Mouse (Mus musculus) cerebellum, adult 11-12 months (tissue): ENCODE results near the gene Cirbp.
A peak's percentile ranks its signal among the peaks of the same experiment; 100 is the strongest.
"Not testable (repeated sequence)": the region's sequence is repeated elsewhere in the genome, so short reads cannot be mapped to it uniquely, and the experiment has no call there.

Experiments
- DNase-seq: peaks from one replicate; pipeline ENCODE4 v3.0.0; 2022

Cirbp gene

GRCm38 (mm10) chr10:80164998-80165344 is 814 bp upstream of the Cirbp start:
- DNase-seq, result peak; percentile 97

DNA sequence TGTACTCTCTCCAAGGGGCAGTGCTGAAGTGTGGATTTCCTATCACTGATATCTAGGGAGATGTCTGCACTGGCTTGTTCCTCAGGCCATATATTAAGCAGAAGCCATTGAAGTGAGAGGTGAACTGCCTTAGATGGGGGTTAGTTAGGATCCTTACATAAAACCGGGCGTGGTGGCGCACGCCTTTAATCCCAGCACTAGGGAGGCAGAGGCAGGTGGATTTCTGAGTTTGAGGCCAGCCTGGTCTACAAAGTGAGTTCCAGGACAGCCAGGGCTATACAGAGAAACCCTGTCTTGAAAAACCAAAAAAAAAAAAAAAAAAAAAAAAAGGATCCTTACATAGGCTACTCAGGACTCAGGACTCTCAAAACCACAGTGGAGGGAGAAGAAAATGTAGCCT is 351 bp downstream of the Cirbp start:
- DNase-seq, result not testable (repeated sequence)

- DNase-seq, result peak; percentile 99
These were observed 1.8 kb downstream of the Cirbp start for GRCm38 (mm10) chr10:80167460-80168037.

- peak; percentile 94 for DNase-seq
These were observed 2.4 kb downstream of the Cirbp start for GRCm38 (mm10) chr10:80168038-80168661.

GRCm38 (mm10) chr10:80169070-80169469 is 3.3 kb downstream of the Cirbp start:
- peak; percentile 43 for DNase-seq

DNA sequence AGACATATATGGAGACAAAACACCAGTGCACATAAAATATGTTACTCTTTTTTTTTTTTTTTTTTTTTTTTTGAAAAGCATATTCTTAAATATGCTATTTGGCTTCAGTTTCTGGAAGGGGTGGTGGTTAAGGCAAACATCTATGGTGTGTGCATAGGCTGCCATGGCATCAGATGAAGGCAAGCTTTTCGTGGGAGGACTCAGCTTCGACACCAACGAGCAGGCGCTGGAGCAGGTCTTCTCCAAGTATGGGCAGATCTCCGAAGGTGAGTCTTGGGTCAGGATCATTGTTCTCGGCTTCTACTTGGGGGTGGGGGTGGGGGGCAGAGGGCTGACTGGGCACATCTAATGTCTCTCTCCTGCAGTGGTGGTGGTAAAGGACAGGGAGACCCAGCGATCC is 3.9 kb downstream of the Cirbp start:
- DNase-seq, result peak; percentile 49

GRCm38 (mm10) chr10:80170052-80170451 is 4.3 kb downstream of the Cirbp start:
- peak; percentile 66 for DNase-seq

DNA sequence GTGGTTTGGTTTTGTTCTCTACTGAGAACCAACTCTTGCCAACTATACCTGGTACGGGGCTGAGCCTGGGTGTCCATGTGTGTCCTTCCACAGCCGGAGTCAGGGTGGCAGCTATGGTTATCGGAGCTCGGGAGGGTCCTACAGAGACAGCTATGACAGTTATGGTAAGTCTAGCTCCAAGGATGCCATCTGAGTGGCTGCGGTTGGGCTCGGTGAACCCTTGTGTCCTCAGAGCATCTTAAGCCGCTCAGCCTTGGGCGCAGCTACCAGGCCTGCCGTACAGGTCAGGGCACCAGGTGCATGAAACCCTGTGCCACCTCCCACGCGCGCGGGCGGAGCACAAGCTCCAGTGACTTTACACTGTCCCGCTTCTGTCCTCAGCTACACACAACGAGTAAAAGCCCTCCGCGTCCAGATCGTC is 4.8 kb downstream of the Cirbp start:
- DNase-seq, result peak; percentile 65

GRCm38 (mm10) chr10:80171252-80171651 is 5.5 kb downstream of the Cirbp start:
- DNase-seq, result peak; percentile 50

- peak; percentile 65 for DNase-seq
These were observed 6.2 kb downstream of the Cirbp start for GRCm38 (mm10) chr10:80171760-80172526.

DNA sequence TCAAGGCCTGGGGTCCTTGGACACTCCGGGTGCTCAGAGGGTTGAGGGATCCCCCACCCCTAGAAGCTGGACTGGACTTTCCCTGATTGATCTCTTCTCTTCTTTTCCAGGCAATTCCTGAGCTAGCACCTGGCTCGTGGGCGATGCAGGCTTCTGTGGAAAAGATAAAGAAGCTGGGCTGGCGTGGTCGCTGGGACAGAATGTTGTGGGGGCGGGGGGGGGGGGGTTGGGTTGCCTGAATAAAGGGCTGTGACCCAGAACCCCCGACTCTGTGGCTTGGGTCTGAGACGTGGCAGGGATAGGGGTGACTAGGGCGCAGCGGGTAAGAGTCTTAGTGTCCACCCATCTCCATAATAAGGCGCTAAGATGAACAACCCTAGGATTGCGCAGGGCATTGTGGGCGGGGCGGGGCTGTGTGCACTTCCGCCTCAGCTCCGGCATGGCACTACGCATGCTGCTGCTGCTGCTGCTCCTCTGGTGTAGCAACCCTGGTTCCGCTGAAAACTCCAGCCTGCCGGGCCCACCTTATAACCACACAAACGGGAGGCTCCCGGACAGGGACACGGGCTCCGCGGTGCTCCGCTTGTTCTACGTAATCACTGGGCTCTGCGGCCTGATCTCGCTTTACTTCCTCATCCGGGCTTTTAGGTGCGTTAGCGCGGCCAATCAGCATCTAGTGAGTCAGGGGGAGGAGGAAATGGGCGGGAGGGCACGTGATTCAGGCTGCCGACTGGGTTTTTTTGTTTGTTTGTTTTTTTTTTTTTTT is 6.9 kb downstream of the Cirbp start, which contains the start of gene 1600002K03Rik:
Gene 1600002K03Rik, plus strand, starts transcription at position 418 of the 766 bp plus-strand sequence.
- DNase-seq, result peak; percentile 89

DNA sequence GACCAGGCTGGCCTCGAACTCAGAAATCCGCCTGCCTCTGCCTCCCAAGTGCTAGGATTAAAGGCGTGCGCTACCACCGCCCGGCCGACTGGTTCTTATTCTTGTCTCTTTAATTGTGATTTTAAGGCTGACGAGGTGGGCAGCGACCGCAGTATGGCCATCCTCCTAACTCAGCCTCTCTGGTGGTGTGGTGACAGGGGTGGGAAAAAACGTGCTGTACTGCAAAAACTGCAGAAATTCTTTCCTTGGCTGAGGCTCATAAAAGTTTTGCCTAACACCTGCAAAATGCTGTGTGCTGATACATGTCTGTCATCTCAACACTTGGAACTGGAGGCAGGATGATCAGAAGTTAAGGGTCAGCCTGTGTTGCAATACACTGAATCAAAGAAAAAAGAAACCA is 7.6 kb downstream of the Cirbp start:
- peak; percentile 58 for DNase-seq

- peak; percentile 62 for DNase-seq
These were observed 8.3 kb downstream of the Cirbp start for GRCm38 (mm10) chr10:80173955-80174640.

- peak; percentile 61 for DNase-seq
These were observed 8.9 kb downstream of the Cirbp start for GRCm38 (mm10) chr10:80174705-80175104.

DNA sequence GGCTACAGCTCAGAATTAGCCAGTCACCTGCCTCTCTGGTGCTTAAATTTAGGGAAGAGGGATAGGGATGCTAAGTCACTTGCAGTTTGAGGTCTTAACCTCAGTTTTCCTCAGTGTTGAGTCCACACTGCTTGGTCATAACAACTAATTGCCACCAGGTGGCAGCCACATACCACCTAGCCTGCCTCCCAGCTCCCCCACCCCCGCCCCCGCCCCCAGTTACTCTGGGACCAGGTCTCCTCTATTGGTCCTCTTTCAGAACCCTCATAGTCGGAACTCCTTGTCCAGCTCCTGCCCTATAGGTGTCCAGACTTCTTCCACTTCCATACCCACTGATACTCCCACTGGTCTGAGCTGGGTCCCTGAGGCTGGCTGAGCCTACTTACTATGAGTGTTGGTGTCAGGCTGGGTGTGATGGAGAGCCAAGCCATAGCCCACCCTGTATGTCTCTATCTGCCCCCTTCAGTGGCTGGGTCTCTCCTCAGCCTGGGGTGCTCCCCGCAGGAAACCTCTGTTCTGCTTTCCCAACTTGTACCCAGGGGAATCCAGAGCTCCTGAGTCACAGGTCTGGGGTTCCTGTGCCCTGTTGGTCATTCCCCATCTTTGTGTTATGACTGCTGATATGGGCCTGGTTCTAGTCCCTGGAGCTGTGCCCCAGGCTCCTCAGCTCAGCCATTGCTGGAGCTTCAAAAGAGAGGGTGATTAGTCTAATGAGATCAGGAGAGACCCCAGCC is 9.9 kb downstream of the Cirbp start:
- DNase-seq, result peak; percentile 55

DNA sequence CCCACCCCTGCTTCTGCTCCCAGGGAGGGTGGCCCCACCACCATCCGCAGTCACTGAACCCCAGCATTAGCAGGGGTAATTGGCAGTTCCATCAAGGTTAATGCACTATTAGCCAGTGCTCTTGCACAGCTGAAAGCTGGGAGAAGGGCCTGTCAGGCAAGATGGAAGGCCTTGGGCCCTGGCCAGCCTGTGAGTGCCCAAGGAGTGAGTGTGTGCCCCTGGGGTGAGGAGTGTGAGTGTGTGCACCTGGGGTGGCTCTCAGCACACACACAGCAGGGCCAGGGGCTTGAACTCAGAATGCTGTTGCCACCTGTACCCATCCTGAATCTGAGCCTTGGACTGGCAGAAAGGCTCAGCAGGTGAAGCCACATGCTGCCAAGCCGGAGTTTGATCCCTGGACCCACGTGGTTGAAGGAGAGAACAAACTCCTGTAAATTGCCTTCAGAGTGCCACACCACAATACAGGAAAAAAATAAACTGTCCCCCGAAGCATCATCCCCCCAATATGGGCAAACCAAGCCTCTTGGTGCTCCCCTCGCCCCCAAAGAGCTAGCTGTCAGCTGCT is 10.6 kb downstream of the Cirbp start:
- peak; percentile 59 for DNase-seq

DNA sequence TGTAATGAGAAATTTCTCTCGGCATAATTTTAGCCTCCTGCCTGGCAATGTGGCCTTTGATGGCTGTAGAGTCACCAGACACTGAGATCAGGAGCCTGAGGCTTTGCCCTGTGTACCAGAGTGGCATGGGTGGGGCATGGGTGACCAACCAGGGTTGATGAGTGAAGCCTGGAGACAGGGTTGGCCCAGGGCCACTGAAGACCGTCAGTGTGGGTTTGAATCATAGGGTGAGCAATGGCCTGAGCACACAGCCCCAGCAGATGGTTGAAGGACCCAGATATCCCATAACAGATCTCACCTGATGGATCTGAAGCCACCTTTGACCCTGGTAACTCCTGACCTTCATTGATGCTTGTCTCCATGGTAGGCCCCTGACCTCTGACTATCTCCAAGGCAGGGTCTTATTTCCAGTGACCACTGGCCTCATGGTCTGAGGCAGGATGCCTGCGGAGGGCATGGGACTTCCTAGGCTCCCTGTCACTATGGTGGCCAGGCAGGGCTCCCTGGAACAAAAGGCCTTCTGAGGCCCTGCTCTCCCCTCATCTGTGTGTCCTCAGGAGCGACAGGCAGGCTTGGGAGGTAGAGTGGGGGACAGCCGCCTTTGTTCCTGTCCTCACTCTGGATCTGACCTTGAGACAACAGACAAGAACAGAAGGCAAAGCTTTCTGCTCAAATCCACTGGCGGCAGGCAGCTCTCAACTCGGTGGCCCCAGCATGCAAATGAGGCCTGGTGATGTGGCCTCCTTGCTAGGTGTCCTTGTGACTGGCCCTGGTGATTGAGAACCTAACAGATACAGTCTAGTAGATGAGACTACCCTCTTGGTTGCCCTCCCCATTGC is 11.9 kb downstream of the Cirbp start:
- DNase-seq, result peak; percentile 51

- DNase-seq, result peak; percentile 66
These were observed 13.6 kb downstream of the Cirbp start, which contains the start of gene Efna2 for GRCm38 (mm10) chr10:80179068-80180051. Efna2 (plus strand) TSS chr10:80179482.

DNA sequence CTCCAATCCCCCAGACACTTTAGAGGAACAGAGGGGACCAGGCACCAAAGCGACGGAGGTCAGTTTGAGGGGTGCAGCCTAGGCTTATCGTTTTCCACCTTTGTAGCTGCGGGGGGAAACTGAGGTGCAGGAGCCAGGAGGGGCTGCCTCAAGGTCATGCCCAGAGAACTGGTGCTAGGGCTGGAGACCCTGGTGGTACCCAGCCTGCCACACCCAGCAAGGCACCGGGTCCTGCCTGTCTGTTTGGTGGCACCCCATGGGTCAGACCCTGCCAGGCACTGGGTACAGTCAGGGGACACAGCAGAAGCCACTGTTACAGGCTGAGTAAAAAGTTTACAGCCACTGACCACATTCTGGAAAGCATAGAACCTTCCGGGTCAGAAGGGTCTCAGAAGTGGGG is 14.5 kb downstream of the Cirbp start:
- peak; percentile 49 for DNase-seq
